ENCODE assay signal across 20 mouse cellular contexts in genomic region chr9:23386201-23386600, GRCm38 (mm10).
DNase-seq lines count a peak whose midpoint lies in the region; ATAC-seq and TF ChIP-seq lines count a peak whose summit lies in the region.
"Had no signal": no experiment of that assay in that cellular context is flagged by ENCODE, and none has a peak within 500 bp of the region (broad histone marks: within the 10 kb centered on the region; RNA-seq: fewer than 3 reads in every experiment).

No protein-coding gene starts in this region.

- H3K4me2 ChIP-seq in heart, embryonic 11.5 days = no peak overlapping the region
- no peak overlapping the region for H3K4me2 ChIP-seq in lung, embryonic 16.5 days (ENCODE audit: low read depth, low read length)
- H3K4me2 ChIP-seq in embryonic facial prominence, embryonic 13.5 days = no peak overlapping the region
- no peak overlapping the region for H3K4me2 ChIP-seq in stomach, postnatal 0 days (replicated peaks; ENCODE audit: low read depth)
- H3K4me2 ChIP-seq: hindbrain, embryonic 14.5 days; liver, embryonic 15.5 days; midbrain, embryonic 15.5 days had no signal

- DNase-seq in heart, postnatal 4 days = no peak
- no peak for DNase-seq in lung, postnatal 10 days
- no peak for DNase-seq in stomach, postnatal 0 days (ENCODE audit: low spot score)
- DNase-seq in kidney, postnatal 10 days = no peak
- DNase-seq: adrenal gland, adult 2 months; cerebellum, adult 9-11 months; gastrocnemius, postnatal 10 days; kidney, adult 18-20 months; kidney, postnatal 14 days; right cerebral cortex, postnatal 4 days; thymus, postnatal 4 days had no signal

- H3K27ac ChIP-seq in heart, embryonic 11.5 days (ENCODE audit: low read depth, low read length) = peak overlapping the region; percentile 3
- peak overlapping the region; percentile 84 for H3K27ac ChIP-seq in lung, embryonic 16.5 days (ENCODE audit: low read length)
- H3K27ac ChIP-seq in embryonic facial prominence, embryonic 13.5 days = 0 out of 2 replicates have a peak overlapping the region, but pooled peaks have one; percentile 1
- H3K27ac ChIP-seq in stomach, postnatal 0 days (replicated peaks) = 0 out of 2 replicates have a peak overlapping the region, but pooled peaks have one; percentile 6
- H3K27ac ChIP-seq: hindbrain, embryonic 14.5 days; left cerebral cortex, adult 2 months; liver, embryonic 15.5 days; midbrain, embryonic 15.5 days had no signal

- no peaks in the 10 kb centered on the region for H3K9me3 ChIP-seq in heart, embryonic 11.5 days (replicated peaks; ENCODE audit: control insufficient read depth, low read length)
- no peaks in the 10 kb centered on the region for H3K9me3 ChIP-seq in lung, embryonic 16.5 days (ENCODE audit: control insufficient read depth, low read length)
- H3K9me3 ChIP-seq in embryonic facial prominence, embryonic 13.5 days = no peaks in the 10 kb centered on the region
- H3K9me3 ChIP-seq in stomach, postnatal 0 days (ENCODE audit: control insufficient read depth, low read length) = no peaks in the 10 kb centered on the region
- H3K9me3 ChIP-seq: G1E; liver, embryonic 15.5 days; midbrain, embryonic 15.5 days had no signal

- no peak overlapping the region for H3K4me3 ChIP-seq in heart, embryonic 11.5 days (ENCODE audit: low read depth, low read length)
- H3K4me3 ChIP-seq in lung, embryonic 16.5 days (ENCODE audit: low read length) = no peak overlapping the region
- no peak overlapping the region for H3K4me3 ChIP-seq in embryonic facial prominence, embryonic 13.5 days
- H3K4me3 ChIP-seq in stomach, postnatal 0 days (ENCODE audit: low read depth, low read length) = no peak overlapping the region
- H3K4me3 ChIP-seq: left cerebral cortex, adult 2 months; liver, embryonic 15.5 days; midbrain, embryonic 15.5 days had no signal

- TF ChIP-seq EP300 in stomach, postnatal 0 days (optimal IDR thresholded peaks at IDR 0.05) = no peak

- no peaks in the 10 kb centered on the region for H3K27me3 ChIP-seq in heart, embryonic 11.5 days (ENCODE audit: control insufficient read depth, insufficient read depth, low read length)
- H3K27me3 ChIP-seq in lung, embryonic 16.5 days (ENCODE audit: control insufficient read depth, insufficient read depth, low read depth, low read length) = no peaks in the 10 kb centered on the region
- H3K27me3 ChIP-seq in embryonic facial prominence, embryonic 13.5 days = no peaks in the 10 kb centered on the region
- no peaks in the 10 kb centered on the region for H3K27me3 ChIP-seq in stomach, postnatal 0 days (ENCODE audit: control insufficient read depth, insufficient read depth, low read length)
- H3K27me3 ChIP-seq: liver, embryonic 15.5 days; midbrain, embryonic 15.5 days had no signal

- no peak for TF ChIP-seq CTCF in stomach, postnatal 0 days (IDR thresholded peaks at IDR 0.05; ENCODE audit: low read depth)

- peaks cover 19% of the 10 kb centered on the region for H3K4me1 ChIP-seq in heart, embryonic 11.5 days (ENCODE audit: control insufficient read depth, insufficient read depth, low read length)
- peaks cover 38% of the 10 kb centered on the region for H3K4me1 ChIP-seq in lung, embryonic 16.5 days (replicated peaks; ENCODE audit: control insufficient read depth, insufficient read depth, low read length)
- peaks cover 25% of the 10 kb centered on the region; the same call in 1 of the 2 replicates for H3K4me1 ChIP-seq in embryonic facial prominence, embryonic 13.5 days
- H3K4me1 ChIP-seq in stomach, postnatal 0 days (replicated peaks; ENCODE audit: control insufficient read depth, insufficient read depth) = 0 out of 2 replicates have a peak, but pooled peaks cover 3% of the 10 kb centered on the region
- H3K4me1 ChIP-seq: liver, embryonic 15.5 days; midbrain, embryonic 15.5 days had no signal

- no peaks in the 10 kb centered on the region for H3K36me3 ChIP-seq in heart, embryonic 11.5 days (ENCODE audit: control insufficient read depth, insufficient read depth, low read length)
- no peaks in the 10 kb centered on the region for H3K36me3 ChIP-seq in lung, embryonic 16.5 days (ENCODE audit: control insufficient read depth, insufficient read depth, low read length)
- H3K36me3 ChIP-seq in embryonic facial prominence, embryonic 13.5 days = no peaks in the 10 kb centered on the region
- H3K36me3 ChIP-seq in stomach, postnatal 0 days (ENCODE audit: control insufficient read depth, insufficient read depth, low read length) = no peaks in the 10 kb centered on the region
- H3K36me3 ChIP-seq: G1E; liver, embryonic 15.5 days; midbrain, embryonic 15.5 days had no signal

- 33% methylated on average over 3 of the region's 3 CpGs for WGBS in heart, embryonic 11.5 days (ENCODE audit: insufficient replicate concordance)
- 51% methylated on average over 3 of the region's 3 CpGs for WGBS in lung, embryonic 16.5 days
- WGBS in embryonic facial prominence, embryonic 13.5 days = 53% methylated on average over 3 of the region's 3 CpGs
- WGBS in stomach, postnatal 0 days = 48% methylated on average over 3 of the region's 3 CpGs

- ATAC-seq in heart, embryonic 11.5 days (replicated peaks; ENCODE audit: insufficient number of reproducible peaks, low FRiP score, low TSS enrichment) = no peak
- no peak for ATAC-seq in lung, embryonic 16.5 days (ENCODE audit: low read depth)
- ATAC-seq in embryonic facial prominence, embryonic 13.5 days (ENCODE audit: insufficient number of reproducible peaks, insufficient read depth, low FRiP score, low TSS enrichment, low read depth) = no peak
- no peak for ATAC-seq in stomach, postnatal 0 days (ENCODE audit: low FRiP score, low TSS enrichment)
- ATAC-seq: CD4-positive, CD25-positive, alpha-beta regulatory T cell, adult 4 months; midbrain, embryonic 15.5 days had no signal

- no peak overlapping the region for H3K9ac ChIP-seq in heart, embryonic 11.5 days (ENCODE audit: low read depth, low read length)
- no peak overlapping the region for H3K9ac ChIP-seq in lung, embryonic 16.5 days (ENCODE audit: low read length)
- H3K9ac ChIP-seq in embryonic facial prominence, embryonic 13.5 days = no peak overlapping the region
- H3K9ac ChIP-seq in stomach, postnatal 0 days (ENCODE audit: low read length) = no peak overlapping the region
- H3K9ac ChIP-seq: hindbrain, embryonic 14.5 days; liver, embryonic 15.5 days; midbrain, embryonic 15.5 days had no signal

Comparison
In these comparisons a context has a peak if more than half of its experiments do, and no peak if none do; other contexts are left out.
1. H3K27ac ChIP-seq: peak in every context shown above with its lines; median percentile 84 in lung, embryonic 16.5 days; 6 in stomach, postnatal 0 days; 3 in heart, embryonic 11.5 days; 1 in embryonic facial prominence, embryonic 13.5 days.